Mouse (Mus musculus) cerebellum, adult (tissue): ENCODE measurements around the gene Brat1.
A peak's percentile ranks its signal among the peaks of the same experiment; 100 is the strongest.
"Not testable (repeated sequence)": the region's sequence is repeated elsewhere in the genome, so short reads cannot be mapped to it uniquely, and the experiment has no call there.

Experiments
- ATAC-seq: cut with Nextera tagmentation; 2 replicates; pipeline ENCODE4 v1.9.2; 2017; ENCODE audit warnings: mild to moderate bottlenecking, moderate library complexity, mixed read lengths; ENCODE audit not compliant: insufficient number of reproducible peaks, low FRiP score, low TSS enrichment

Gene Brat1

GRCm38 (mm10) chr5:140704378-140705251, at the start of gene Brat1:
TSS of gene Brat1 (plus strand) at chr5:140705011.
- peak; percentile 85 for ATAC-seq

- peak; percentile 53; the same call in 1 of the 2 replicates for ATAC-seq
These were observed 45.1 kb upstream of the Brat1 start for GRCm38 (mm10) chr5:140659607-140660272.

- ATAC-seq, result no peak
These were observed 44.4 kb upstream of the Brat1 start for GRCm38 (mm10) chr5:140660398-140660797.

GRCm38 (mm10) chr5:140661427-140661826, 43.4 kb upstream of the Brat1 start:
- ATAC-seq, result no peak

GRCm38 (mm10) chr5:140661875-140662643, 42.8 kb upstream of the Brat1 start:
- ATAC-seq, result no peak

GRCm38 (mm10) chr5:140662741-140663592, 41.8 kb upstream of the Brat1 start:
- ATAC-seq, result no peak

- ATAC-seq, result no peak
These were observed 41.1 kb upstream of the Brat1 start for GRCm38 (mm10) chr5:140663621-140664180.

GRCm38 (mm10) chr5:140672115-140672514, 32.7 kb upstream of the Brat1 start:
- ATAC-seq, result no peak

GRCm38 (mm10) chr5:140672603-140673002, 32.2 kb upstream of the Brat1 start:
- ATAC-seq, result not testable (repeated sequence)

GRCm38 (mm10) chr5:140674036-140674435, 30.8 kb upstream of the Brat1 start:
- ATAC-seq, result no peak

GRCm38 (mm10) chr5:140675079-140675478, 29.7 kb upstream of the Brat1 start:
- no peak for ATAC-seq

GRCm38 (mm10) chr5:140675640-140676039, 29.2 kb upstream of the Brat1 start:
- ATAC-seq, result no peak

- ATAC-seq, result no peak
These were observed 27.7 kb upstream of the Brat1 start for GRCm38 (mm10) chr5:140677137-140677536.

- no peak for ATAC-seq
These were observed 24.8 kb upstream of the Brat1 start for GRCm38 (mm10) chr5:140680051-140680450.

- ATAC-seq, result no peak
These were observed 23.9 kb upstream of the Brat1 start for GRCm38 (mm10) chr5:140680950-140681349.

GRCm38 (mm10) chr5:140682113-140682512, 22.7 kb upstream of the Brat1 start:
- no peak for ATAC-seq

GRCm38 (mm10) chr5:140684343-140685148, 20.3 kb upstream of the Brat1 start:
- ATAC-seq, result no peak

GRCm38 (mm10) chr5:140688434-140688833, 16.4 kb upstream of the Brat1 start:
- no peak for ATAC-seq

- no peak for ATAC-seq
These were observed 8.8 kb upstream of the Brat1 start for GRCm38 (mm10) chr5:140695987-140696386.
